Mouse (Mus musculus): ENCODE results near the gene Fam72a.

Fam72a gene

DNA sequence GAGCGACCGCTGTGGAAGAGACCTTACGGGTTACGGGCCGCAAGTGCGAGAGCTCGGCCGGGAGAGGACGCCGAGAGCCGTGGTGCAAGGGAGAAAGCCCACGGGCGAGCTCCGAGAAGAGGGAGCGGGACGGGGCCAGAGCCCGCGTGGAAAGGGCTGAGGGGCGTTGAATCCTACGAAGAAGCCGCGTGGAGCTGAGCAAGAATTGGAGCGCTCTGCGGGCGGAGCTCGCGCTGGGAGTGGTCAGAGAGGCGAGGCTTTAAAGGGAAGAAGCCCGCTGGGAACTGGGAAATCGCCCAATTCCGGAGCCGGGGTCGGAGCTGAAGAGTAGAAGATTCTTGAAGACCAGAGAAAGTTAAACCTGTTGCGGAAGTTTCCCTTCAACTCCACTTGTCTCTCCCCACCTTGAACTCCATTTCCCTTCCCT, 391 bp downstream of the Fam72a start:
- peak; percentile 83 for DNase-seq

DNA sequence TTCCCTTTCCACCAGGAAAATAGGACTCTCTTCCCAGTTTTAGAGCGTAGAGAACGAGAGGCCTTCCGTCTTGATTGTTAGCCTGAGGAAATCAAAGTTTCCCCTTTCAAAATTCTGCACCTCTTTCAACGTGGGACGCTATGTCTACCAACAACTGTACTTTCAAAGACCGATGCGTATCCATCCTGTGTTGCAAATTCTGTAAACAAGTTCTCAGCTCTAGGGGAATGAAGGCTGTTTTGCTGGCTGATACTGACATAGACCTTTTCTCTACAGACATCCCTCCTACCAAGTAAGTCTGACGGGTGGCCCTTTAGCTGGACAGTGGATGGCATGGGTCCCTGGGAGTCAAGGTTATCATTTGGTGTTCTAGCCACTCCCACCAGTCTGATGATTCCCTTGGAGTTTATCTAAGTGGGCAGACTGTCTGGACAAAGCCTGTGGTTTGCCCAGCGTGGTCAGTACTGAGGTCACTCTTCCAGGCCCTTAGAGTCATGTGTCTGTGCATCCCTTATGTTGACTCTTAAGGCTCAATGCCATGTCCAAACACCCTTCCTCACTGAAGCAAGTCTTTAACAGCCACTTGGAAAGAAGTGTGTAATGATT, 961 bp downstream of the Fam72a start:
- peak; percentile 29 for DNase-seq

DNA sequence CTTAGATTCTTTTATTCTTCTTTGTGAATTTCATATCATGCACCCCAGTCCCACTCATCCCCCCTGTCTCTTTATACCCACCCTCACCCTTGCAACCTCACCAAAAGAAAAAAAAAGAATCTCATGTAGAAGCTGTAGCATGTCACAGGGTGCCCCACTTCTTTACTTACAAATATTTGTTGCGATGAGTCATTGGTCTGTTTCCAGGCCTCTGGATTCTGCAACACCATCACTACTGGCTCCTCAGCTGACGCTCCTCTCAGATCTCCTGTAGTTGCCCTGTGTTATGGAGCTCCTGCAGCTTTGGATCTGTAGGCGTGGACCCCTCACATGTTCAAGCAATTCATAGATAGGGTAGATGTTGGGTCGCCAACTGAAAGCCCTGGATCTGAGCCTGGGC, 12.1 kb downstream of the Fam72a start:
- DNase-seq: no peak

DNA sequence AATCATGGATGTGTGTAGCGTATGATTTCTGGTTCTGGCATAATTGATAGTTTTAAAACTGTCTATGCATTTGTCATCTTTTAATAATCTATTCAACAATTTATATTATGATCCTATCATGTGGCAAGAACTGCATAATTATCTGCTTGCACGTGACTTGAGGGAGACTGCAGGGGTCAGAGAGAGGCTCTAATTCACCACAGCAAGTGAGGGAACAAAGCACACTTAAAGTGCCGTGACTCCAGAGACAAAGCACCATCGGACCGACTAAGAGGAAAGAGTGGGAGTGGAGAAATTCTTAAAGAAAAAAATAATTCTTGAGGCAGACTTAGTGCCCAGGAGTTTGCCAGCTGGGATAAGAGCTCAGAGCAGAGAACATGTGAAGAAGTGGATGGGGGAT, 13.1 kb downstream of the Fam72a start:
- peak; percentile 27 for DNase-seq

DNA sequence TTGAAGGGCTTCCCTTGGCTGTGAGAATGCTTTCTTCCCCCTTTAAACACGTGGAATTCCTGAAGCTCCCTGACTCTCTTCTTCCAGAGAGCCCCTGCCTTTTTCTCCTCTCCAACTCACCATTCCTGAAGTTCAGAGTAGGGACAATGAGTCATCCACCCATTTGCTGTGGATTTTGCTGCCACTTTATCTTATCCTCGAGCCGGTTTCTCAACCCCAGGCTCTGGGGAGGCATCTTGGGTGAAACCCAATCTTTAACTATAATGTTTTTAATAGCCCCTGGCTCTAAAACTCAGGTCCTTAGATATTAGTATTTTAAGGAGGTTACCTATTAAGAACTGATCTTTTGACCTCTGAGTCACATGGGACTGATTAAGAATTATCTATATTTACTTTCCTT, 13.7 kb downstream of the Fam72a start:
- no peak for DNase-seq

DNA sequence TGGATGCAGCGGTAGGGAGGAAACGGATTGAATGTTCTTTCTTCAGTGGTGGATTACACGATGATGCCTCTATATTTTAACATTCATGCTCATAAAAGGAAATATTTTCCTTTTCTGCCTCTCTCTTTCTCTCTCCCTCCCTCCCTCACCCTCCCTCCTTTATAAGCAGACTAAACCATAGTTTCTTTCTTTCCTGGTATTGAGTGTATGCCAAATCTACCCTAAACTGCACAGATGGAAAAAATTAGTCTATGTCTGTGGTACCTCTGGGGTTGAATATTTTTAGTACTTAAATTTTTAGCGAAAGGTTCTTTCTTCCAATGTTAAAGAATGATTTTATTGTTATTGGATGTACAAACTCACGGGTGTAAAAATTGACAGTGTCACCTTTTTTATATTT, 14.2 kb downstream of the Fam72a start:
- DNase-seq: no peak

DNA sequence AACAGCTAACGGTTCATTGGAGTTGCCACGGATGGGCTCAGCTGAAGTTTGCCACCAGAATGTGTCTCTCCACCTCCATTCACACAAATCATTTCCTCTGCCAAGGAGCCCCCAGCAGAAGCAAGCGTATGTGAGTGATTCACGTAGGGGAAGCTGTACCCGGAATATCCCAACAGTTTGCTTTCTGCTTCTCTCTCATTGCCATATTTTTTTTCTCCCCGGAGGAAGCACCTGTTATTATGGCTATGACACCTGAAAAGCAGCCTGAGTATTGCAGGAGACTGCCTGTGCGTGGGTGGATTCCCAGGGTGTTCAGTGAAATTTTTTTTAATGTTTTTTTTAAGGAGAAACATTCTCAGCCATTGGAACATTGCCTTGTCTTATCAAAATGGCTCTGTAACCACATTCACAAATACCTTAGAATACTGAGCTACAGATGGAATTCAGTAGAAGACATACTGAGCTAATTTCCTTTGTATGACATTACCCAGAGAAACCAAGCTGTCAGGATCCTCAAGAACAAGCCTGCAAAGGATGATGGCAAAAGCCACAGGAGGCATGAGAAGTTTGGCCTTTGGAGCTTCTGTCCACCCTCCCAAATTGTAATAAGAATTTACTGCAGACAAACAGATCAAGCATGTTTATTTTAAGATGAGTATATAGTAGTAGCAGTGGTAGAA, 16.3 kb downstream of the Fam72a start:
- no peak for DNase-seq

DNA sequence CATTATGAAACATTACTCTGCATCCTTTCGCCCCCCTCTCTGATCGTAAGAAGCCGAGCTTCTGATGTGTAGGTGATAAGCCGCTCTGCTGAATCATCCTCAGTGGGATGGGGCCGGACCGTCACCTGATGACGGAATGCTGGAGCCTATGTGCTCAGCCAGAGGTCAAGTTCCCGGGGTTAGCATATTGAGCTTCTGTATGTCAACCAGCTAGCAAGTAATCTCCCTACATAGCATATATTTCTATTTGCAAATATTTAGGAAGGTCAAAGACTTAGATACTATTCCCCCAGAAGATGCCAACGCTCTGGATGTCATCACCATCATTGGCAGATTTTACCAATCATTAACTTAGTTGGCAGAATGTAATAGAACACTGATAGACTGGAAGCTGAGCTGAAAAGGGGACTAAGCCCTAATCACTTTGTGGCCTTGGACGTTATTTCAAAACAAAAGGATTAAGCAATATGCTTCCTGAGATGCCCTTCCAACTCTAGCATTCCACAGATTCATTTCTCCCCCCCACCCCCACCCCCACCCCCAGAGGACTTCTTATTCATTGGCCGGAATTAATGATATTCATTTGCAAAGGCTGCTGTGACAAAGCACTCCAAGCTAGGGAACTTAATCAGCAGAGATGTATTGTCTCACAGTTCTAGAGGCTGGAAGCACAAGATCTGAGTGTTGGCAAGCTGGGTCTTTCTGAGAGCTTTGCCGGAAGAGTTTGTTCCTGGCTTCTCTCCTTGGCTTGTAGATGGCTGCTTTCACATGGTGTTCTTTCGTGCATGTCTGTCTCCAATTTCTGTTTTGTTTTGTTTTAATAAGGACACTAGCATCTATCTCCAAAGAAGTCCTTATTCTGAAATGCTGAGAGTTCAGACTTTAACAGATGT, 19.3 kb downstream of the Fam72a start:
- no peak for DNase-seq

DNA sequence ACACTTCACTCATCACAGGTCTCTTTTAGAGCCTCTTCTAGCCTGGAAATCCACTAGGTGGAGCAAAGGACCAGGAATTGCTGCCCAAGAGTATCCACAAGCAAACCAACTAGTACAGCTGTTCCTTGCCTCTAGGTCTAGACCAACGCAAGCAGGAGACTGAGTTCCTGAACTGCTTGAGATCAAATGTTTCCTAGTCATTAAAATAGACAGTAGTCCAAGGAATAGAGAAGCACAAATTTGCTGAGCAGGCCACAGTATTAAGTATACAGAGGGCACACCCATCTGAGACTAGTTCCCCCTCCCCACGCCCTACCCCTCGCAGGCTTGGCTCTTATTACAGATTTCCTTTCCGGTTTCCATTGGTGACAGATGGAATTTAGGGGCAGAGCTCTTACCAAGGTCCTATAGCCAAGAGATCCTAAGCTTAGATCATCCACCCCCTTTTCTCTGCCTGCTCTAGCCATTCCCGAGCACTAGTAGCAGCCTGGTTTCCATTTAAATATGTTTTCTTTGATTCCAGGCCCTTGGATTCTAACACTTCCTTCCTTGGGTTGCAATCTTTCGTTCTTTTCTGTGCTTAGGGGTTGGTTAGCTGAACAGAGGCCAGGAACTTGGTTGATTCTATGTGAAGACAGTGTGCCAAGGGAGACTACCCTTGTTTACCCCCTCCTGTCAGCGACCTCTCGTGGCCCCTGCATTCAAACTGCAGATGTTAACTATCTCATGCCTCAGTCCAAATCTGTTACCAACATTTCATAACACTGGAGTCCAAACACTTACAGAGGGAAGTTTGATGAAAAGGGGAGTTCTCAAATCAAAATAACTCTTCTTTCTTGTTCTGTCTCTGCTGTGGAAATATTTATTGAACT, 21.0 kb downstream of the Fam72a start:
- DNase-seq: peak; percentile 61

DNA sequence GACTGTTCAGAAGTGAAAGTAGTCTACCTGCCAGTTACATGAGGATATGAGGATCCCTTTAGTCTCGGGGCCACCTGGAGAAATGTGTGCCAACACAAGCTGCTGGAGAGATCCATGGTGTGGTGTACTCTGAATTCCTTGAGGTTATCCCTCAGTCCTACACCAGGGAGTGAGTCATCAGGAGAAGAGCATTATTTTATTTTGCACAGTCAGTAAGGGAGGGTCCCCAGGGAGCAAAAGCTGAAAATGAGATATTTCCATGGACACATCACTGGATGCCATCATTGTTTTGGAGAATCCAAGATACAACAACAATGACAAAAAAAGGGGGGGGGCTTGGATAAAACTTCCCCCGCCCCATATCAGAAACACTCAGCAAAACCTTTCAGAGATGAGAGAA, 24.3 kb downstream of the Fam72a start:
- no peak for DNase-seq

DNA sequence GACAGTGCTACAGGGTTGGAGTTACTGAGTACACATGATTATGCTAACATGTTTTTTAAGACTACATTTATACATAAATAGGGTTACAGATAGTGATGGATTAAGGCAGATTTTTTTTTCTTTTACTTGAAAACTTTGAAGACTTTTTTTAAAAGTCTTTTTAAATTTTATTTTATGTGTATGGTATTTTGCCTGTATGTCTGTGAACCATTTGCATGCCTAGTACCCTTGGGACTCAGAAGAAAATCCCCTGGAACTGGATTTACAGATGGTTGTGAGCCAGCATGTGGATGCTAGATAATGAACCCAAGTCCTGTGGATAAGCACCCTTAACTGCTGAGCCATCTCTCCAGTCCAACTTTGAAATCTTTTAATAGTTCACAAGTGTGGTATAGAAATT, 25.7 kb downstream of the Fam72a start:
- DNase-seq: no peak

DNA sequence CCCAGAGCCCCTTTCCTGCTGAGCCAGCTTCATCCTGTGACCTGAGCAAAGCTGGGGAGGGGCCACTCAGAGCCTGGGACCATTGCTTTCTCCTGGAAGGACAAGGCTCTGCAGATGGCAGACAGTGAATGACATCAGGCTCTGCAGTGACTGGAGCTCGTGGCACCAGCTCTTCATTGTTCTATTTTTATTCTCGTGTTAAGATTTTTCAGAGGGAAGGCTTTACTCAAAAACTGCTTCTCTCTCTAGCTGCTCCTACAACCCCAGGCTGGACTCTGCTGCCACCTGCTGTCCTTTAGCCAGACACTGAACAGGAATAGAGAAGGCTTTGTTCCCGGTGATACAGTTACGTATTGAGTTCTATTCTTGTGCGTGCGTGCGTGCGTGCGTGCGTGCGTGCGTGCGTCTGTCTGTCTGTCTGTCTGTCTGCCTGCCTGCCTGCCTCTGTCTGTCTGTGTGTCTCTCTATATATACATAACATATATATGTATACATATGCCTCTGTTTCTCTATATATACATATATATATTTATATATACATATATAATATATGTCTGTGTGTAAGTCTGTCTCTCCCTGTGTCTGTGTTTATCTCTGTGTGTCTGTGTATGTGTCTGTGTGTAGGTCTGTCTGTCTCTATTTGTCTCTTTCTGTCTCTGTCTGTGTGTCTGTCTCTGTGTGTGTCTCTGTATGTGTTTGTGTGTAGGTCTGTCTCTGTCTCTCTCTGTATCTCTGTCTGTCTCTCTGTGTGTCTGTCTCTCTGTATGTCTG, 27.5 kb downstream of the Fam72a start:
- DNase-seq: peak; percentile 88

DNA sequence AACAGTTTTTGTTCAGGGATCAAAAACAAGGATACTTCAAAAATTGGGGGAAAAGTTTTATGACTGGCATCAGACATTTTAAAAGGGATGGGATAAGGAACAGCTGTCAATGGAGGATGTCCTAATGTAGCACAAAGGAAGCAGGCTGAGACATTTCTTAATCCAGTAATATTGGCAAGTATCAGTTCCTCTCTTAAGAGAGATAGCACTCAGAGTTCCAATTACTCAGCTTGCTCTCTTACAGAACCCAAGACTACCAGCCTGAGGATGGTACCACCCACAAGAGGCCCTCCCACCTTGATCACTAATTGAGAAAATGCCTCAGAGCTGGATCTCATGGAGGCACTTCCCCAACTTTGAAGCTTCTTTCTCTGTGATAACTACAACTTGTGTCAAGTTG, 32.8 kb downstream of the Fam72a start:
- no peak for DNase-seq

DNA sequence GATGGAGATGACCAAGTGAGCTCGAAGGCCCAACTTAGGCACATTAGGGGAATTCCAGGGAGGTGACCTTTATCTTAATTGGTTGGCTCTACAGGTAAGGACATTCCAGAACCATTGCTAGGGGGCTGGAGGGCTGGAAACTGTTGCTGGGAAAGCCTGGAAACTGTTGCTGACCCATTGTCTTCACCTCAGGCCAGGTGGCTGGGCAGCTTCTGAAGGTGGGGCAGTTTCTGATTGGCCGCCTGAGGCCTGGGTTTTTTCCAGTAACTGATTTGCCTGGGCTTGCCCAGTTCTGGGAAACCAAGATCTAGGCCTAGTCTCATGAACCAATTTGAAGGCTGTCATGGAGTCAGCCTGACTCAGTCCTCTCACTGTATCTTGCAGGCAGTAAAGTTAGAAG, 34.4 kb downstream of the Fam72a start:
- no peak for DNase-seq

DNA sequence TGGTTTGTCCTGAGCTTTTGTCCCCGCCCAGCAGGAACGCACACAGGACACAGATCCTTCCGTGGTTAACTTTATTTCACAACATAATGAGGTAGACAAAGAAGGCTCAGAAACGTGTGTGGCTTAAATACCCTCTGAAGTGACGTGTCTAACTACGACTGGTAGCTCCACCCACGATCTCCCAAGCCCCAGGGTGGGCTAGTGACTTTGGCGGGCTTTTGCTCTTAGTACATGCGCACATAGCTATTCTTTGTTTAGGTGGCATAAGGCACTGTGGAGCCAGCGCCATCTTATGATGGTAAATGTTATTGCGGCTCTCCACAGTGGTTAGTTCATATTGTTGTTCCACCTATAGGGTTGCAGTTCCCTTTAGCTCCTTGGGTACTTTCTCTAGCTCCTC, 38.4 kb downstream of the Fam72a start:
- DNase-seq: peak; percentile 49

DNA sequence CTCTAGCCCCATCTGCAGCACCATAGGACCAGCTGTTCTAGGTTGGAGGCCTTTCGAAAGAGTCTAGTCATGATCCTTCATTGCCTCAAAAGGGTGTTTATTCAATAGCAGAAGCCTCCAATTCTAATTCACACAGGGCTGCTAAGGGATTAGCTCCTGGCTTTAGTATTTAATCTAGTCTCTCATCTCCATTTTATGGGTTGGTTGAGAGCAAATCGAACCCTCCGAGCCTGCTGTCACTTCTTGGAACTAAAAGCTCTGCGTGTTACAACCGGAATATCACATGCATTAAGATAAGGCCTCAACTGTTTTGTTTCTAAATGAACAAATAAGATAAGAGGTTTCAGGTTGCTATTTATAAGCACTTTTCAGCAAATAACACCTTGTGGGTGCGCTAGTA, 42.0 kb downstream of the Fam72a start:
- no peak for DNase-seq

DNA sequence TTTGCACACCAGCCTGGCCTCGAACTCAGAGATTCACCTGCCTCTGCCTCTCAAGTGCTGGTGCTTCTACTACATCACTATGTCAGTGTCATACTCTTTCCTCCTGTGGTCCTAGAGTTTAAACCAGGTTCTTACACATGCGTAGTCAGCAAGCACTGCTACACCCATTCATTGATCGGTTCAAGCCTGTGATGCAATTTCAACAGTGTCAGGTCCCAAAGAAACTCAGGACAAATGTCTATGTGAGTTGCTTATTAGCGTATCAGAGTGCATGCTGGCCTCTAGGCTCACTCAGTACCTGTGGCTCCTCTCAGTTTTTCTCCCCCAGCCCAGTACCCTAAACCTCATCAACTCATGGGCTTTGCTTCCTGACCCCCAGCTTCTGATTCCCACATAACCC, 42.7 kb downstream of the Fam72a start:
- DNase-seq: no peak

DNA sequence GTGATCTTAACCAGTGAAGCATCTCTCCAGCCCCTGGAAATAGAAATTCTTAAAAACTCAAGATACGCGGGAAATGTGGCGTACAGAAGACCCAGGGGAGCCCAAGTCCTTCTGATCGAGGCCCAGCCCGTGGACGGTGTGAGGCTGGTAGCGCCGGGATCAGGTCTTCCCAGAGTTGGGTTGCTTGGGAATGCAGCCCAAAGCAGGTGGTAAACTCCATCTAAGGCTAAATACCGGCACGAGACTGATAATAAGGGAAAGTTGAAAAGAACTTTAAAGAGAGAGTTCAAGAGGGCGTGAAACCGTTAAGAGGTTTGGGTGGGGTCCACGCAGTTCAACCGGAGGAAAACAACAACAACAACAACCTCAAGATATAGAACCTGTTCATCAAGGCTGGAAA, 46.0 kb downstream of the Fam72a start:
- peak; percentile 56 for DNase-seq

DNA sequence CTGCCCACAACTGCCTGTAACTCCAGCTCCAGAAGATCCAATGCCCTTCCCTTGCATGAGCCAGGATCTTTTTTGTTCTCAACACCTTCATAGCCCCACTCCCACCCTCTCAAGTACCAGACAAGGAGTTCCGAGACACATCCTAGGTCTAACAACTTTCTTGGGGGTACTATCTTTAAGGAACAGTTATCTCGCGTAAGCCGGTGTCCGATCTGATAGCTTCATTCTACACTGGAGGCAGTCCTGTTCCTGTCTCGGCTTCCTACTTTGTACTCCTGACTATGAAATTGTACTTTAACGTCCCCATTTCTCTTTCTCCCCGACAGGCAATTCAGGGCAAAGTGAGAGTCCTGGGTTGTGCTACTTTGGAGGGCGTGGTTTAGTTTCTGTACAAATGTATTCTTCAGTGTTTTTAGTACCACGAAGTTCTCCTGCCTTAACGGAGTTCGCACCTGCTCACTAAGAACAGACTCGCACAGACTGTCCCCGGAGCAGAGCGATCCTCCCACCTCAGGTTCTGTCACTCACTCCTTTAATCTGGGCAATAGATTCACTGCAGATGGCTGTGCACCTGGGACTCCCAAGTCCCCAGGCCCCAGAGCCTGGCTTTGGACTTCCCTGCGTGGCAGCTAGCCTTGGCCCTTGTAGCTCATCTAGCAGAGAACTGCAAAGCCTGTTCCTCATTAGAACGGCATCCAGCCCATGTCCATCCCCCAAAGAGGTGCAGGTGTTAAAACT, 51.4 kb downstream of the Fam72a start:
- peak; percentile 14 for DNase-seq

DNA sequence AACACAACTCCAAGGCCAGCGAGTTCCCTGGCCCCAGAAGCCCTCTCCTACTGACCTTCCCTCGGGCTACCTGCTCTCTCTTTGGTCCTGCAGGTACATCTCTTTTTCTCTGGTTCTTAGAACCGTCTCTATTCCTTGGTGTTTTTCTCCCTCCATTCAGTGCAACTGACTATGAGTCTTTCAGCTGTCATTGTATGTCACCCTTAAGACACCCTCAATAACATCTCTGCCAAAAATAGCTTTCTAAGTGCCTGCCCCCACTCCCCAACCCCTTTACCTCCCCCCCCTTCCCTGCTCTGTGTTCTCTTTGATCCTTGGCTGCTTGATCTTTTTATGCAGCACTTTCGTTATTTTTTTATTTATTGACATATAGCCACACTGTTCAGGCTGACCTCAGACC, 52.7 kb downstream of the Fam72a start:
- no peak for DNase-seq

DNA sequence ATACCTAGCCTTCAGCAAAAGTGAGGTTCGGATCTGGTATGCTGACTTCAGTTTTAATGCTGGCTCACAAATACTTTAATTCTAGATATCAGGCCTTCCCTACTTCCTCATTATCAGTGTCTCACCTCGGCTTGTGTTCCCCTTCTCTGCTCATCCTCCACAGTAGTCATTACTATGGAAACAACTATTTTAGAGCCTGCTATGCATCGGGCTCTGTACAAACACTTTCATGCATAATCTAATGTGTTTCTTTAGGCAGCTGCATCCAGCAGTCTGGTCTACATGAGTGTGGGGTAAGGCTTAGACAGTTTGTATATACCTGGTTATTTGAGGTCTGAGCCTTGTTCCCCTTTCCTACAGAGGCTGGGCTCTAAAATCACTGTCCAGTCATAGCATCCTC, 55.9 kb downstream of the Fam72a start:
- no peak for DNase-seq

DNA sequence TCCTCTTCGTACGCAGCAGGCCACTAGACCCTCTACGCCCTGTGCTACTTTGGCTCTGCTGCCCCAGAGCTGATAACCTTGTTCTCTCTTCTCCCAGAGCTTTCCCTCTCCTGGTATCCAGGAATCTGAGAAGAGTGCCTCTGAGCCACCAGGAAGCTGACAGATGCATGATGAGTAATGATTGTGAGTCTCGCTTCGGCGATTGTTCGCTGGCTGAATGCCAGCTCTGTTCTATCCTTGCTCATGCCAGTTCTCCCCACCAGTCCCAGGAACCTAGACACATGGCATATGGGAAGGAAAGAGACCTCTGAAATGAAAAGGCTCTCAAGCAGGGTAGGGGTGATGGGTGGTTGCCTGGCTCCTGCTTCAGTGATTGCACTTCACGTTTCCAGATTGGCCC, 59.1 kb downstream of the Fam72a start:
- DNase-seq: no peak
